Mouse (Mus musculus) neural tube, embryonic 14.5 days (tissue): ENCODE measurements around the gene Tnfrsf21. TPM values are rescaled to one million over a fixed set of nuclear protein-coding genes. Genes with fewer than 3 reads are reported as not detected.

Source experiments
- ATAC-seq: fragments of 200-750 bp; cut with Nextera tagmentation; 2 replicates; pipeline ENCODE4 v1.8.0; 2017; ENCODE audit warnings: low read depth, mild to moderate bottlenecking, moderate TSS enrichment, moderate library complexity
- H3K27ac ChIP-seq: fragments of 300-500 bp; sonication (generic); 2 replicates; pipeline ENCODE4 v1.5.1; 2014; ENCODE audit warnings: low read depth, mild to moderate bottlenecking, control low read depth, low read length, moderate library complexity, mixed read lengths
- H3K27me3 ChIP-seq: fragments of 300-500 bp; sonication (generic); 2 replicates; pipeline ENCODE4 v1.6.1; 2014; ENCODE audit warnings: low read length; ENCODE audit not compliant: control insufficient read depth, insufficient read depth
- H3K36me3 ChIP-seq: fragments of 300-500 bp; sonication (generic); 2 replicates; pipeline ENCODE4 v1.6.1; 2014; ENCODE audit warnings: low read length, mixed read lengths; ENCODE audit not compliant: control insufficient read depth, insufficient read depth
- H3K4me1 ChIP-seq: fragments of 300-500 bp; sonication (generic); 2 replicates; pipeline ENCODE4 v1.6.1; 2014; ENCODE audit warnings: low read length; ENCODE audit not compliant: control insufficient read depth, insufficient read depth
- H3K4me2 ChIP-seq: fragments of 300-500 bp; sonication (generic); 2 replicates; pipeline ENCODE4 v1.6.1; 2014; ENCODE audit warnings: mild to moderate bottlenecking, low read depth, low read length, control low read depth
- H3K4me3 ChIP-seq: fragments of 300-500 bp; sonication (generic); 2 replicates; pipeline ENCODE4 v1.5.1; 2014; ENCODE audit warnings: low read depth, low read length, control low read depth, mixed read lengths
- H3K9ac ChIP-seq: fragments of 300-500 bp; sonication (generic); replicated peaks from 2 replicates; pipeline ENCODE4 v1.6.1; 2014; ENCODE audit warnings: low read depth, mild to moderate bottlenecking, control low read depth, low read length, mixed read lengths
- H3K9me3 ChIP-seq: fragments of 300-500 bp; sonication (generic); 2 replicates; pipeline ENCODE4 v1.6.1; 2016; ENCODE audit warnings: low read length; ENCODE audit not compliant: control insufficient read depth
- WGBS: fragments of 180-500 bp; shearing (Covaris S2); extraction: QIAGEN DNeasy Blood & Tissue Kit; methylation state at CpG from one replicate; pipeline ENCODE4 v1.1.7; 2014; 5-methylcytosine and 5-hydroxymethylcytosine counted together
- polyA plus RNA-seq: library from polyadenylated mRNA; unstranded; fragments of >200 nt; fragmentation: Nextera tagmentation; extraction: Ambion mirVana; gene quantifications from 2 replicates; pipeline ENCODE4 v1.2.1, GENCODE M21; 2014

Gene Tnfrsf21
- polyA plus RNA-seq, 1 experiment from 2014 or later: 82.6 TPM

- no peak overlapping the region for H3K4me3 ChIP-seq
- ATAC-seq: no peak
- no peak overlapping the region for H3K27ac ChIP-seq
- no peaks in the 10 kb centered on the region for H3K4me1 ChIP-seq
- 71% methylated on average over 9 of the region's 9 CpGs for WGBS
- H3K9me3 ChIP-seq: no peaks in the 10 kb centered on the region
- H3K36me3 ChIP-seq: no peaks in the 10 kb centered on the region
- H3K4me2 ChIP-seq: no peak overlapping the region
- no peaks in the 10 kb centered on the region for H3K27me3 ChIP-seq
- H3K9ac ChIP-seq: no peak overlapping the region
These were observed 94.0 kb downstream of the Tnfrsf21 start for GRCm38 (mm10) chr17:43110168-43110885.

DNA sequence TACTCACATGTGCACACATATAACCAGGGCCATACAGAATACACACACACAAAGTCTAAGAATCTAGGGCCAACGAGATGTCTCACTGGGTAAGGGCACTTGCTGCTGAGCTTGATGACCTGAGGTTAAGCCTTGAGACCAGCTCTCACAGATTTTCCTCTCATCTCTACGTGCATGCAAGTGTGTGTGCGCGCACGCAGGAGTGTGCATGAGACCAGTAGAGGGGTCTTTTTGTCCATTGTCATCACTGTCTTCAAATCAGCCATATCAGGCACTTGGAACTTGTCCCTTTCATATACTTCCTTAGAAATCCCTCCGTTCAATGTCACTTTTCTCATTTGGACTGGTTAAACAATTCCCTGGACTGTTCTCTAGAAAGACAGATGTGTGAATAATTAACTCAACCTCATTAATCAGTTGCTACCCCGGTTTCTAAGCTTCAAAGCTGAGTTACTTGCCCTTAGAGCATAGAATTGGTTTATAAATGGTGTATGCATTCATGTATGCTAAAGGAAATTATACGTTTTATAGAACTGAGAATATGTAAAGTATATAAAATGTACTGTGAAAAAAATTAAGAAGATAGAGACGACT lies 97.1 kb downstream of the Tnfrsf21 start:
- H3K4me1 ChIP-seq: no peaks in the 10 kb centered on the region
- no peak overlapping the region for H3K4me3 ChIP-seq
- no peak overlapping the region for H3K4me2 ChIP-seq
- H3K9ac ChIP-seq: no peak overlapping the region
- no peak for ATAC-seq
- H3K27me3 ChIP-seq: no peaks in the 10 kb centered on the region
- no peaks in the 10 kb centered on the region for H3K9me3 ChIP-seq
- no peaks in the 10 kb centered on the region for H3K36me3 ChIP-seq
- no peak overlapping the region for H3K27ac ChIP-seq
- WGBS: 57% methylated on average over 9 of the region's 9 CpGs

DNA sequence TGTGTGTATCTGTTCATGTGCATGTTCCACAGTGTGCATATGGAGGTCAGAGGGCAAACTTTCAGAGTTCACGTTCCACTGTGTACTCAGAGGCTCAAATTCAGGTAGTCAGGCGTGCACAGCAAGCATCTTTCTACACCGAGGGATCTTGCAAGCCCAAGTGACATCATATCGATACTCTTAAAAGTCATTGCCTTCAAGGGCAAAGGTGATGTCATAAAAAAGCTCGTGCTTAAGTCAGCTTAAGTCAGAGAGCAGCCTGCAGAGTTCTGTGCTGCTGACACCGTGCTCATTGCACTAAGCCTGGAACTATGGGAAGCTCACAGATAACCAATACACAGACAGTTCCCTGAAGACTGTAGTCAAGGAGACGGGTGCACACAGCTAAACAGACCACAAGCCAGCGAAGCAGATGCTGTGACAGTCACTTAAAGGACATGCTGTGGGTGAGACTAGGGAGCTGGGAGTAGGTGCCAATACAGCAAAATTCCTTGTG lies 97.8 kb downstream of the Tnfrsf21 start:
- no peaks in the 10 kb centered on the region for H3K36me3 ChIP-seq
- H3K27ac ChIP-seq: no peak overlapping the region
- H3K4me2 ChIP-seq: no peak overlapping the region
- no peaks in the 10 kb centered on the region for H3K9me3 ChIP-seq
- peak; percentile 80; the same call in 1 of the 2 replicates for ATAC-seq
- no peaks in the 10 kb centered on the region for H3K27me3 ChIP-seq
- no peak overlapping the region for H3K4me3 ChIP-seq
- no peaks in the 10 kb centered on the region for H3K4me1 ChIP-seq
- H3K9ac ChIP-seq: no peak overlapping the region
- WGBS: 58% methylated on average over 8 of the region's 8 CpGs

GRCm38 (mm10) chr17:43114926-43115325 lies 98.6 kb downstream of the Tnfrsf21 start:
- Histone ChIP-seq H3K9ac (no peak overlapping the region), H3K4me1 (no peaks in the 10 kb centered on the region), H3K27me3 (no peaks in the 10 kb centered on the region), H3K36me3 (no peaks in the 10 kb centered on the region), H3K4me3 (no peak overlapping the region), H3K4me2 (no peak overlapping the region), H3K27ac (no peak overlapping the region), H3K9me3 (no peaks in the 10 kb centered on the region)
- 97% methylated on average over 6 of the region's 6 CpGs for WGBS
- no peak for ATAC-seq

GRCm38 (mm10) chr17:43116748-43117147 lies 100.4 kb downstream of the Tnfrsf21 start:
- no peak overlapping the region for H3K27ac ChIP-seq
- no peaks in the 10 kb centered on the region for H3K9me3 ChIP-seq
- H3K27me3 ChIP-seq: no peaks in the 10 kb centered on the region
- H3K4me3 ChIP-seq: no peak overlapping the region
- H3K36me3 ChIP-seq: no peaks in the 10 kb centered on the region
- H3K4me2 ChIP-seq: no peak overlapping the region
- ATAC-seq: no peak
- no peak overlapping the region for H3K9ac ChIP-seq
- 72% methylated on average over 10 of the region's 10 CpGs for WGBS
- no peaks in the 10 kb centered on the region for H3K4me1 ChIP-seq

GRCm38 (mm10) chr17:43119446-43119845 lies 103.1 kb downstream of the Tnfrsf21 start:
- no peaks in the 10 kb centered on the region for H3K9me3 ChIP-seq
- H3K4me1 ChIP-seq: no peaks in the 10 kb centered on the region
- no peak overlapping the region for H3K27ac ChIP-seq
- WGBS: 86% methylated on average over 12 of the region's 12 CpGs
- no peaks in the 10 kb centered on the region for H3K36me3 ChIP-seq
- no peaks in the 10 kb centered on the region for H3K27me3 ChIP-seq
- H3K9ac ChIP-seq: no peak overlapping the region
- ATAC-seq: no peak
- H3K4me3 ChIP-seq: no peak overlapping the region
- H3K4me2 ChIP-seq: no peak overlapping the region

GRCm38 (mm10) chr17:43121096-43121495 lies 104.7 kb downstream of the Tnfrsf21 start:
- Histone ChIP-seq H3K9me3 (no peaks in the 10 kb centered on the region), H3K9ac (no peak overlapping the region), H3K27me3 (no peaks in the 10 kb centered on the region), H3K4me3 (no peak overlapping the region), H3K4me2 (no peak overlapping the region), H3K4me1 (no peaks in the 10 kb centered on the region), H3K36me3 (no peaks in the 10 kb centered on the region), H3K27ac (no peak overlapping the region)
- ATAC-seq: no peak
- 87% methylated on average over 2 of the region's 2 CpGs for WGBS

- no peak overlapping the region for H3K9ac ChIP-seq
- 89% methylated on average over 3 of the region's 3 CpGs for WGBS
- no peak overlapping the region for H3K27ac ChIP-seq
- no peak overlapping the region for H3K4me2 ChIP-seq
- no peaks in the 10 kb centered on the region for H3K9me3 ChIP-seq
- H3K4me3 ChIP-seq: no peak overlapping the region
- H3K4me1 ChIP-seq: no peaks in the 10 kb centered on the region
- H3K27me3 ChIP-seq: no peaks in the 10 kb centered on the region
- no peak for ATAC-seq
- H3K36me3 ChIP-seq: no peaks in the 10 kb centered on the region
These were observed 112.0 kb downstream of the Tnfrsf21 start for GRCm38 (mm10) chr17:43128305-43128704.

GRCm38 (mm10) chr17:43128908-43129533 lies 112.7 kb downstream of the Tnfrsf21 start:
- H3K36me3 ChIP-seq: no peaks in the 10 kb centered on the region
- H3K27ac ChIP-seq: no peak overlapping the region
- H3K4me1 ChIP-seq: no peaks in the 10 kb centered on the region
- no peak for ATAC-seq
- H3K9ac ChIP-seq: no peak overlapping the region
- no peaks in the 10 kb centered on the region for H3K9me3 ChIP-seq
- no peaks in the 10 kb centered on the region for H3K27me3 ChIP-seq
- 92% methylated on average over 7 of the region's 7 CpGs for WGBS
- H3K4me3 ChIP-seq: no peak overlapping the region
- H3K4me2 ChIP-seq: no peak overlapping the region
